Mouse (Mus musculus): ENCODE measurements around the gene Wwp2. TPM values are rescaled to one million over a fixed set of nuclear protein-coding genes. Genes with fewer than 3 reads are reported as not detected.

Gene Wwp2
- polyA plus RNA-seq, 1 experiment from 2014 or later, result 33.2 TPM

GRCm38 (mm10) chr8:107576702-107577101 lies 140.5 kb downstream of the Wwp2 start:
- Histone ChIP-seq H3K9me3 (no peaks in the 10 kb centered on the region), H3K36me3 (peaks cover 33% of the 10 kb centered on the region), H3K4me1 (0 out of 2 replicates have a peak, but pooled peaks cover 4% of the 10 kb centered on the region), H3K27ac (no peak overlapping the region), H3K4me2 (peak overlapping the region; percentile 54), H3K9ac (no peak overlapping the region), H3K4me3 (replicated peaks) (peak overlapping the region; percentile 26), H3K27me3 (replicated peaks) (no peaks in the 10 kb centered on the region)
- 6% methylated on average over 10 of the region's 10 CpGs for WGBS
- peak; percentile 48; the same call in 1 of the 2 replicates for ATAC-seq (ENCODE audit: insufficient read depth, low FRiP score, low read depth)

- Histone ChIP-seq H3K4me2 (no peak overlapping the region), H3K9ac (no peak overlapping the region), H3K4me3 (replicated peaks) (no peak overlapping the region), H3K36me3 (peaks cover 42% of the 10 kb centered on the region), H3K27me3 (replicated peaks) (no peaks in the 10 kb centered on the region), H3K27ac (no peak overlapping the region), H3K4me1 (0 out of 2 replicates have a peak, but pooled peaks cover 4% of the 10 kb centered on the region), H3K9me3 (no peaks in the 10 kb centered on the region)
- peak; percentile 50; the same call in 1 of the 2 replicates for ATAC-seq (ENCODE audit: insufficient read depth, low FRiP score, low read depth)
- WGBS, result 77% methylated on average over 4 of the region's 4 CpGs
Observed at GRCm38 (mm10) chr8:107577640-107578039, 141.5 kb downstream of the Wwp2 start.

DNA sequence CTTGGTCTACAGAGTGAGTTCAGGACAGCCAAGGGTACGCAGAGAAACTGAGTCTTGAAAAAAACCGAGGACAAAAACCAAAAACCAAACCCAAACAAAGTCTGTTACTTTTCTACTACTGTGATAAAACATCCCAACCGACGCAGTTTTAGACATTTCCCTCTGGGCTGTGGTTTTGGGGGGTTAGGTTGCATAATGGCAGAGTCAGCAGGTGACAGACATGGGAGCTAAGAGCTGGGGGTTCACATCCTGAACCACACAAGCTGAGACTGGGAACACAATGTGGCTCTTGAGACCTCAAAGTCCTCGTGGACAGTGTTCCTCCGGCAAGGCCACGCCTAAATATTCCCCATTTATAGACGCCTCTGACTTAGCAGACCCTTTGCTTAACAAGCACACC lies 142.0 kb downstream of the Wwp2 start:
- Histone ChIP-seq H3K4me1 (0 out of 2 replicates have a peak, but pooled peaks cover 4% of the 10 kb centered on the region), H3K27ac (no peak overlapping the region), H3K9ac (no peak overlapping the region), H3K36me3 (peaks cover 47% of the 10 kb centered on the region), H3K4me2 (no peak overlapping the region), H3K27me3 (replicated peaks) (no peaks in the 10 kb centered on the region), H3K4me3 (replicated peaks) (no peak overlapping the region), H3K9me3 (no peaks in the 10 kb centered on the region)
- ATAC-seq (ENCODE audit: insufficient read depth, low FRiP score, low read depth), result no peak
- 78% methylated on average over 8 of the region's 8 CpGs for WGBS

- no peaks in the 10 kb centered on the region for H3K9me3 ChIP-seq
- no peak for ATAC-seq (ENCODE audit: insufficient read depth, low FRiP score, low read depth)
- peaks cover 51% of the 10 kb centered on the region for H3K36me3 ChIP-seq
- no peaks in the 10 kb centered on the region for H3K27me3 ChIP-seq (replicated peaks)
- 0 out of 2 replicates have a peak, but pooled peaks cover 4% of the 10 kb centered on the region for H3K4me1 ChIP-seq
- no peak overlapping the region for H3K9ac ChIP-seq
- H3K27ac ChIP-seq, result no peak overlapping the region
- no peak overlapping the region for H3K4me3 ChIP-seq (replicated peaks)
- WGBS, result 81% methylated on average over 8 of the region's 8 CpGs
- H3K4me2 ChIP-seq, result no peak overlapping the region
Observed at GRCm38 (mm10) chr8:107578541-107578940, 142.4 kb downstream of the Wwp2 start.

DNA sequence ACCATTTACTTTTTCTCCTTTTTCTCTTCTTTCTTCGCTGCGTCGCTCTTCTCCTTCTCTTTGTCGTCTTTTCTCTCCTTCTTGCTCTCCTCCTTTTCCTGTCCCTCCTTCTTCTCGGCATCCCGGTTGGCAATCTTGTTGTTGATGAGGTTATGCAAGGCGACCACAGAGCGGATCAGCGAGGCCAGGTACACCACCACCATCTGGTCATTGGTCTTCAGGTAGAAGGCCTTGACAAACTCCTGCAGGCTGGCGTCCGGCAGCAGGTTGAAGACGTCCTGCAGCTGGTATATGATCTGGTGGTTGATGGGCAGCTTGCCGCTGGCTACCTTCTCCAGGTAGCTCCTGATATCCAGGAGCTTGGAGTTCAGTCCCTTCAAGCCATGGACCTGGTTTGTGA lies 144.7 kb downstream of the Wwp2 start:
- no peak overlapping the region for H3K4me2 ChIP-seq
- peaks cover 66% of the 10 kb centered on the region for H3K36me3 ChIP-seq
- ATAC-seq (ENCODE audit: insufficient read depth, low FRiP score, low read depth), result no peak
- no peaks in the 10 kb centered on the region for H3K27me3 ChIP-seq (replicated peaks)
- H3K4me1 ChIP-seq, result 0 out of 2 replicates have a peak, but pooled peaks cover 7% of the 10 kb centered on the region
- H3K9me3 ChIP-seq, result no peaks in the 10 kb centered on the region
- H3K4me3 ChIP-seq (replicated peaks), result no peak overlapping the region
- H3K9ac ChIP-seq, result no peak overlapping the region
- H3K27ac ChIP-seq, result no peak overlapping the region
- 95% methylated on average over 13 of the region's 13 CpGs for WGBS

DNA sequence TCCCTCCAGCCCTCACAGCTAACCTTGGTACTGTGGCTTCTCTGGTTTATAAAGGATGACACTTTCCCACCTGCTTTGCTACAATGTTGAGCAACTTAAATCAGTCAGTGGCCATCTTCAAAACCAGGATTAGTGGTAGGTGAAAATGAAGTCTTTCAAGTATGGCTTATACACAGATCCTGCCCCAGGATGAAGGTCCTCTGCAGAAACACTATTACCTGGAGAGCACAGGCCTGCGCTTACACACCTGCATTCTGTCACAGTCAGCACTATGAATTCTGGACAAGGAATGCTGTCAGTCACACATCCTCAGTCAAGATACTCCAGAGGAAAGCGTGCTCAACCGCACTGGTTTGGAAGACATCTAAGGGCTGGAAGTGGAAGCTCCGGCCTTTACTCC lies 145.4 kb downstream of the Wwp2 start:
- Histone ChIP-seq H3K27ac (no peak overlapping the region), H3K27me3 (replicated peaks) (no peaks in the 10 kb centered on the region), H3K4me3 (replicated peaks) (no peak overlapping the region), H3K9ac (no peak overlapping the region), H3K36me3 (peaks cover 69% of the 10 kb centered on the region), H3K4me2 (no peak overlapping the region), H3K9me3 (no peaks in the 10 kb centered on the region), H3K4me1 (0 out of 2 replicates have a peak, but pooled peaks cover 5% of the 10 kb centered on the region)
- WGBS, result 94% methylated on average over 4 of the region's 4 CpGs
- ATAC-seq (ENCODE audit: insufficient read depth, low FRiP score, low read depth), result no peak

DNA sequence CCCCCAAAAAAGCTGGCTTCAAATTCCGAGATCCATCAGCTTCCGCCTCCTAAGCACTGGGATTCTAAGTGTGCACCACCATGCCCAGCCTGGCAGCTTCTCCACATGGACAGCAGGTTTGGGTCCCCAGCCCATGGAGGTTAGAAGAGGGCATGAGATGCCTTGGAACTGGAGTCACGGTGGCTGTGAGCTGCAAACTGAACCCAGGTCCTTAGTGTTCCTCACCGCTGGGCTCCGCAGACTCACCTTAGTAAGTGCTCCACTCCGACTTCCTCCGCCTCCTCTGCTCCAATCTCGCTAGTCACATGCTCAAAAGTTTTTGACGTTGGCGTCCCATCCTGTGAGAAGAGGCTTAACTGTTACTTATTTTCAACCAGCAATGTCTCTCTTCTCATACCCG lies 146.0 kb downstream of the Wwp2 start:
- H3K27me3 ChIP-seq (replicated peaks), result no peaks in the 10 kb centered on the region
- 0 out of 2 replicates have a peak, but pooled peaks cover 6% of the 10 kb centered on the region for H3K4me1 ChIP-seq
- peaks cover 69% of the 10 kb centered on the region for H3K36me3 ChIP-seq
- H3K9me3 ChIP-seq, result no peaks in the 10 kb centered on the region
- no peak overlapping the region for H3K4me2 ChIP-seq
- WGBS, result 93% methylated on average over 11 of the region's 11 CpGs
- no peak overlapping the region for H3K4me3 ChIP-seq (replicated peaks)
- no peak overlapping the region for H3K9ac ChIP-seq
- H3K27ac ChIP-seq, result no peak overlapping the region
- no peak for ATAC-seq (ENCODE audit: insufficient read depth, low FRiP score, low read depth)

- H3K27me3 ChIP-seq (replicated peaks), result no peaks in the 10 kb centered on the region
- peak overlapping the region; percentile 82 for H3K27ac ChIP-seq
- peak overlapping the region; percentile 93 for H3K4me3 ChIP-seq (replicated peaks)
- peaks cover 28% of the 10 kb centered on the region for H3K36me3 ChIP-seq
- H3K9me3 ChIP-seq, result no peaks in the 10 kb centered on the region
- peak overlapping the region; percentile 60 for H3K4me2 ChIP-seq
- ATAC-seq (ENCODE audit: insufficient read depth, low FRiP score, low read depth), result no peak
- peak overlapping the region; percentile 90 for H3K9ac ChIP-seq
- WGBS, result under 1% methylated on average over 17 of the region's 17 CpGs
- 0 out of 2 replicates have a peak, but pooled peaks cover 7% of the 10 kb centered on the region for H3K4me1 ChIP-seq
Observed at GRCm38 (mm10) chr8:107587429-107587994, 151.3 kb downstream of the Wwp2 start.

- 2% methylated on average over 62 of the region's 65 CpGs for WGBS
- peaks cover 21% of the 10 kb centered on the region; the same call in 1 of the 2 replicates for H3K36me3 ChIP-seq
- peak within 1 kb of the TSS; percentile 60 for H3K4me2 ChIP-seq
- H3K4me1 ChIP-seq, result 0 out of 2 replicates have a peak, but pooled peaks cover 7% of the 10 kb centered on the region
- H3K27me3 ChIP-seq (replicated peaks), result no peaks in the 10 kb centered on the region
- H3K27ac ChIP-seq, result peak within 1 kb of the TSS; percentile 82
- ATAC-seq (ENCODE audit: insufficient read depth, low FRiP score, low read depth), result peak; percentile 95
- H3K4me3 ChIP-seq (replicated peaks), result peak within 1 kb of the TSS; percentile 93
- H3K9me3 ChIP-seq, result no peaks in the 10 kb centered on the region
- peak within 1 kb of the TSS; percentile 90 for H3K9ac ChIP-seq
Observed at GRCm38 (mm10) chr8:107587995-107588780, 152.0 kb downstream of the Wwp2 start, which contains the start of gene Psmd7. TSS of gene Psmd7 (minus strand) at chr8:107588464.

GRCm38 (mm10) chr8:107593967-107594729 lies 158.0 kb downstream of the Wwp2 start:
- no peaks in the 10 kb centered on the region for H3K36me3 ChIP-seq
- ATAC-seq (ENCODE audit: insufficient read depth, low FRiP score, low read depth), result no peak
- WGBS, result 59% methylated on average over 6 of the region's 6 CpGs

GRCm38 (mm10) chr8:107594817-107595216 lies 158.7 kb downstream of the Wwp2 start:
- no peaks in the 10 kb centered on the region for H3K36me3 ChIP-seq
- no peaks in the 10 kb centered on the region for H3K9me3 ChIP-seq
- WGBS, result 74% methylated on average over 6 of the region's 6 CpGs
- no peaks in the 10 kb centered on the region for H3K4me1 ChIP-seq
- no peak for ATAC-seq (ENCODE audit: insufficient read depth, low FRiP score, low read depth)
- no peak overlapping the region for H3K9ac ChIP-seq
- H3K27ac ChIP-seq, result no peak overlapping the region
- H3K4me3 ChIP-seq (replicated peaks), result no peak overlapping the region
- no peak overlapping the region for H3K4me2 ChIP-seq
- H3K27me3 ChIP-seq (replicated peaks), result no peaks in the 10 kb centered on the region

More at GRCm38 (mm10) chr8:107593967-107594729, 158.0 kb downstream of the Wwp2 start:
- Histone ChIP-seq H3K27ac (no peak overlapping the region), H3K4me2 (no peak overlapping the region), H3K9ac (no peak overlapping the region), H3K4me1 (no peaks in the 10 kb centered on the region), H3K27me3 (replicated peaks) (no peaks in the 10 kb centered on the region), H3K4me3 (replicated peaks) (no peak overlapping the region), H3K9me3 (no peaks in the 10 kb centered on the region)
